Mouse (Mus musculus) embryonic facial prominence, embryonic 15.5 days (tissue): ENCODE data around the gene A930004D18Rik. TPM values are rescaled to one million over a fixed set of nuclear protein-coding genes. Genes with fewer than 3 reads are reported as not detected.
A peak's percentile ranks its signal among the peaks of the same experiment; 100 is the strongest.

Experiments used
- ATAC-seq: fragments of 200-750 bp; cut with Nextera tagmentation; 2 replicates; pipeline ENCODE4 v1.8.0; 2017; ENCODE audit warnings: low read depth, moderate TSS enrichment; ENCODE audit not compliant: insufficient number of reproducible peaks, low FRiP score, low TSS enrichment
- H3K27ac ChIP-seq: fragments of 300-500 bp; sonication (generic); replicated peaks from 2 replicates; pipeline ENCODE4 v1.5.1; 2015; ENCODE audit warnings: mild to moderate bottlenecking, inconsistent platforms
- H3K27me3 ChIP-seq: fragments of 300-500 bp; sonication (generic); 2 replicates; pipeline ENCODE4 v1.6.1; 2015; ENCODE audit warnings: inconsistent platforms
- H3K36me3 ChIP-seq: fragments of 300-500 bp; sonication (generic); 2 replicates; pipeline ENCODE4 v1.6.1; 2015; ENCODE audit warnings: mild to moderate bottlenecking, inconsistent platforms
- H3K4me1 ChIP-seq: fragments of 300-500 bp; sonication (generic); 2 replicates; pipeline ENCODE4 v1.6.1; 2015; ENCODE audit warnings: inconsistent platforms
- H3K4me2 ChIP-seq: fragments of 300-500 bp; sonication (generic); replicated peaks from 2 replicates; pipeline ENCODE4 v1.6.1; 2015; ENCODE audit warnings: mild to moderate bottlenecking, inconsistent platforms
- H3K4me3 ChIP-seq: fragments of 300-500 bp; sonication (generic); replicated peaks from 2 replicates; pipeline ENCODE4 v1.5.1; 2015; ENCODE audit warnings: mild to moderate bottlenecking, inconsistent platforms
- H3K9ac ChIP-seq: fragments of 300-500 bp; sonication (generic); 2 replicates; pipeline ENCODE4 v1.6.1; 2015; ENCODE audit warnings: inconsistent platforms
- H3K9me3 ChIP-seq: fragments of 300-500 bp; sonication (generic); replicated peaks from 2 replicates; pipeline ENCODE4 v1.6.1; 2016; ENCODE audit warnings: inconsistent platforms
- WGBS: fragments of 180-500 bp; shearing (Covaris S2); methylation state at CpG from one replicate; pipeline ENCODE4 v1.1.7; 2015; 5-methylcytosine and 5-hydroxymethylcytosine counted together
- polyA plus RNA-seq: library from polyadenylated mRNA; unstranded; fragments of >200 nt; fragmentation: Nextera tagmentation; extraction: Ambion mirVana; gene quantifications from 2 replicates; pipeline ENCODE4 v1.2.1, GENCODE M21; 2015

Gene A930004D18Rik
- polyA plus RNA-seq, 1 experiment from 2014 or later: 13.7 TPM

DNA sequence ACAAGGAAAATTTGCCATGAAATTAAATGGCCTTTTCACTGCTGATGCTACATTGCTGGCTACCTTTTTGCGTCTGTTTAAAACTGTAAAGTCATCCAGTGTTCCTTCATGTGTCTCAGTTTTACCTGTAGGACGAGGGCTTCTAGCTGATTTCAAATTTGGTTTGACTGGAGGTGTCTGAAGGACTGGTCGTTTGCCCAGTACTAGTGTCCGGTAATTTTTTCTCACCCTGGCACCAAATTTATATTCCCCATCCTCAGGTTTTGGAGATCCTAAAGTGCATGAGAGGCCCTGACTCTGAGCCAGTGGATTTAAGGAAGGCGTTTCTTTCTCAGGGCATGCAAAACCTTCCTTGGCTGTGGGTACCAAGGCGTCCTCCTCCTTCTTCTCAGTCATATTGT lies 8.2 kb upstream of the A930004D18Rik start:
- no peaks in the 10 kb centered on the region for H3K36me3 ChIP-seq
- peaks cover 52% of the 10 kb centered on the region for H3K4me1 ChIP-seq
- ATAC-seq: no peak
- peak overlapping the region; percentile 79 for H3K4me3 ChIP-seq
- peak overlapping the region; percentile 73 for H3K4me2 ChIP-seq
- H3K27me3 ChIP-seq: no peaks in the 10 kb centered on the region
- H3K9ac ChIP-seq: peak overlapping the region; percentile 96
- WGBS: 6% methylated on average over 6 of the region's 6 CpGs
- H3K9me3 ChIP-seq: no peaks in the 10 kb centered on the region
- peak overlapping the region; percentile 99 for H3K27ac ChIP-seq

DNA sequence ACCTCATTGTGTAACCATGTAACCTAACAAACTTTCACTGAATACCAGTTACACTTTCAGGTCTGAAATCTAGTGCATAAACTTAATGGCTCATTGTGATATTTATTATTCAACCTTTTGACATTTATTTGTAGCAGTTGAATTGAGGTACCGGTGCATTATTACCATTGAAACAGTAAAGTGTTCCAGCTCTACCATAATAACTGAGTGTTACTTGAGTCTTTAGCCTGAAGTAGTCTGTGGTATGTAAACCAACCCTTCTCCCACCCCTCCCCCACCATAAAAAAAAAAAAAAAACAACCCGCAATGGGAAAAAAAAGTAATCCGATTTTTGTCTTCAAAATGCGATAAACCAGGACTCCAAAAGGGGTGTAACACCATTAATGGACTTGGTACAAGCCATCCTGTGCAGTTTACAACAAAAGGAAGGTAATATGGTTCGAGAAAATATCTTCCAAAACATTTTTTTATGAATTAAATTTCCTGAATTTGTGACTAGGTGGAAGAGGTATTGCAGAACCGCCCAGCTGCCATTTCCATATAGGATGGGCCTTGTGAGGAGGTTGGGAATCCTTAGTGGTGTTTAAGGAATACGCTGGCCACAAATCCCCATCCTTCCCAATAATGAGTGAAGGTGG lies 7.7 kb upstream of the A930004D18Rik start:
- H3K27ac ChIP-seq: peak overlapping the region; percentile 99
- WGBS: 5% methylated on average over 7 of the region's 7 CpGs
- H3K36me3 ChIP-seq: no peaks in the 10 kb centered on the region
- H3K4me1 ChIP-seq: peaks cover 55% of the 10 kb centered on the region
- H3K4me3 ChIP-seq: peak overlapping the region; percentile 79
- ATAC-seq: no peak
- H3K9me3 ChIP-seq: no peaks in the 10 kb centered on the region
- peak overlapping the region; percentile 73 for H3K4me2 ChIP-seq
- H3K27me3 ChIP-seq: no peaks in the 10 kb centered on the region
- peak overlapping the region; percentile 96 for H3K9ac ChIP-seq

DNA sequence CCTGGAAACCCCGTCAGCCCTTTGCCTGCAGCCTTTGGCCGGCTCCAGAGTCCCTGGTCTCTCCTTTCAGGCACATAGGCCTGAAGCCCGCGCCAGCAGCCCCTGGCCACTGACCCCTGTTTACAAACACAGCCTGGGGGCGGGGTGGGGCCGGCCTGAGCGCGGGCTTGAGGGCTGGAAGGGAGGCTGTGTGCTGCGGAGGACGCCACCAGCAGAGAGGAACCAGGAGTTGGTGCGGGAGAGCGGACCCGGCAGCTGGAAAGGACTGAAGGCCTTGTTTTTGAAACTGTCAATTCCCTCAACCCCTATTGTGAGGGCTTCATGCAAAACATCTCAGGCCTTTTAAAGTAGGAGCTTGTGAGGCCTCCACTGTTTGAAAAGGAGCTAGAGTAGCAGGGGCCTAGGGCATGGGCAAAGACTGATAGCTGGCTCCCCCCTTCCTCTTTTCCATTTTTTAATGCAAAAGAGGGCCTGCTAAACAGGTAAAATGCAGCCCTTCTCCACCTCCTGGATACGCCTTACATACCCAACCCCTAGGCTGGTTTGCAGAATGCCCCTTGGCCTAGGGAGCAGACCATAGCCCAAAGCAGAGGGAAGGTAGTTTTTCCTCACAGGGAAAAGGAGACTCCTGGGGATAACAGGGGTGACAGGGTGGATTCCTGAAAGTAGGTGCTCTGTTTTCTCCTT lies 3.8 kb upstream of the A930004D18Rik start:
- Histone ChIP-seq H3K4me3 (no peak overlapping the region), H3K9ac (no peak overlapping the region), H3K4me1 (peaks cover 58% of the 10 kb centered on the region), H3K36me3 (no peaks in the 10 kb centered on the region), H3K27ac (no peak overlapping the region), H3K9me3 (no peaks in the 10 kb centered on the region), H3K4me2 (peak overlapping the region; percentile 49), H3K27me3 (no peaks in the 10 kb centered on the region)
- peak; percentile 67; the same call in 1 of the 2 replicates for ATAC-seq
- 26% methylated on average over 14 of the region's 14 CpGs for WGBS

DNA sequence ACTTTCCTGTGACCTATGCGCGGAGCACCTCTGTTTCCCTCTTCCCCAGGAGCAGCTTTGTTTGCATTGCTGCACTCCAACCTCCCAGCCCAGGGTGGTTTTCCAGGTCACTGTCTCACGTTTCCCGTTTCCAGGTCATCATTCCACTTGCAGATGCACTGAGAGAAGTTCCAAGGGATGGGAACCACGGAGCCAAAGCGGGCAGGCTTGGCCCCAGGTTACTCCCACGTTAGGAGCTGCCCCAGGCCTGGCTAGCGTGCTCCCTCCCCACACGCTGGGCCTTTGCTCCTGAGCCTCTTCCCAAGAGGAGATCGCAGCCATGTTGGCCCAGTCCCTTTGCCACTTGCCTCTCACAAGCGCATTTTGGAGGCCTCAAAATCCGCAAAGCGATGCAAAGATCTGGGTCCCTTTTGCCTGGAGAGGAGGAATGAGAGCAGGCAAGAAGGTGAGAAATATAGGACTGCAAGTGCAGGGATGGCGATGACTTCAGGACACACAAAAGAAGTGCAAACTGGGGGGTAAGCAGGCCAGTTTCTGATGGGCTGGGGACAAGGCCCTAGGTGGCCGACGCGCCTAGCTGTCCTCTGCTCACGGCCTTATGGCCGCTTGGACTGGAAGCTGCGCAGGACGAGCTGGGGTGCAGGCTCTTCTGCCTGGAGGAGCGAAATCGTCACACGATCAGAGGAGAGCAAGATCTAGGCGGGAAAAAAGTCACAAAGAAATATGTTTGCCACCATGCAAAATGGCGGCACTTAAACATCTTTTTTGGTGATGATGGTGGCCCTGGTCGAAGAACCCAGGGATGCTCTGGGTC lies 3.0 kb upstream of the A930004D18Rik start:
- H3K9ac ChIP-seq: 0 out of 2 replicates have a peak overlapping the region, but pooled peaks have one; percentile 23
- ATAC-seq: no peak
- H3K4me1 ChIP-seq: peaks cover 50% of the 10 kb centered on the region
- WGBS: 41% methylated on average over 27 of the region's 27 CpGs
- no peak overlapping the region for H3K4me3 ChIP-seq
- H3K27ac ChIP-seq: no peak overlapping the region
- H3K27me3 ChIP-seq: no peaks in the 10 kb centered on the region
- H3K9me3 ChIP-seq: no peaks in the 10 kb centered on the region
- peak overlapping the region; percentile 49 for H3K4me2 ChIP-seq
- H3K36me3 ChIP-seq: no peaks in the 10 kb centered on the region

DNA sequence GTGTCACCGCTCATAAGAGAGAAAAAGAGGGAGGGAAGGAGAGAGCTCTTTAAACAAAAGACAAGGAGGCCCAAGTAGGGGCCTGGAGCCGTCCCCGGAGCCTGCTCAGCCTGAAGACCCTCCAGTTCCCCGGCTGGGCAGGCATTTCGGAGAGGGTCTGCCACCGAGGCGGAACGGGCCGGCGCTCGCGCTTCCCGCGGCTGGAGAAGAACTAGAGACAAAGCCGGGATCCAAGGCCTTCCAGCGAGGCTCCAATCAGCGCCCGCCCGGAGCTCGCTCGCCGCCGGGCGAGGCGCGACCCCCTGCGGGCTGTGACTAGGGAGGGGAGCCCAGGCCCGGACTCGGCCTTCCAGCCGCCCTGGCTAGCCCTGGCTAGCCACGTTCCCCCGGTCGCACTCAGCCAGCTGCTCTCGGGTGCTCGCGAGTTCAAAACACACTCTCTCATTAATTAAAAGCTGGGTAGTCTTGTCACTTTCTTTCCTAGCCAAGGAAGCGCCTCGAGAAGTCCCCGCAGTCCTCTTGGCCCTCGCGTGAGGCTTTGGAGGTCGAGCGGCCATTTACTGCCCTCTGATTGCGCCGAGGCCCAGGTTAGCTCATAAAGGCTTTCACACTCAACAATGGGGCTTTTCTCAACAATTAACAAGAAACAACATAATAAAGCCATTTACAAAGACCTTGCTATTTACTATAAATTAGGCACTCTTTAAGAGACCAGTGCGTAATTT lies 2.2 kb upstream of the A930004D18Rik start:
- Histone ChIP-seq H3K9me3 (no peaks in the 10 kb centered on the region), H3K27me3 (no peaks in the 10 kb centered on the region), H3K4me3 (peak overlapping the region; percentile 30), H3K9ac (peak overlapping the region; percentile 23; the same call in 1 of the 2 replicates), H3K4me1 (peaks cover 48% of the 10 kb centered on the region), H3K36me3 (no peaks in the 10 kb centered on the region), H3K4me2 (peak overlapping the region; percentile 49), H3K27ac (no peak overlapping the region)
- WGBS: 12% methylated on average over 46 of the region's 46 CpGs
- ATAC-seq: peak; percentile 20; the same call in 1 of the 2 replicates

DNA sequence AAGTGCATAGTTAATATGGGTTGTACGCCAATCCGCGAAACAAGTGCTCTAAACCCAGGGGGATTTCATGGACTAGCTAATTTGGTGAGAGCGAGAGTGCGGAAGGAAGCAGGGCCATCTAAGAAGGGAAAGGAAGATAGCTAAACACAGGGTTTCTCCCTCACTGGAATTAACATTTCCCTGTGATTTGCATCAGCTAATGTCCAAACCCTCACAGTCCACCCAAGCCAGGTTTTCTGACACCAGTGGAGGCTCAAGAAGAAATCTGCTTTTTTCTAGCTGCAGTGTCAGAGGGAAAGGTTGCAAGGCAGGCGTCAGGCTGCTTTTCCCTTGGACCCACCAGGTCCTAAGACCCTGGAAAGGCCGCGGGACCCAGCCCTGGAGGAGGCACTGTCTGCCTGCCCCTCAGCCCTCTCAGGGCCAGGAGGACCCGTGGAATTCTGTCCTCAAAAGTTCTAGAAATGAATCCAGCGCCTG lies 1.4 kb upstream of the A930004D18Rik start:
- H3K27me3 ChIP-seq: no peaks in the 10 kb centered on the region
- WGBS: 65% methylated on average over 10 of the region's 10 CpGs
- no peak overlapping the region for H3K4me2 ChIP-seq
- no peaks in the 10 kb centered on the region for H3K36me3 ChIP-seq
- H3K27ac ChIP-seq: no peak overlapping the region
- H3K9me3 ChIP-seq: no peaks in the 10 kb centered on the region
- no peak overlapping the region for H3K9ac ChIP-seq
- no peak overlapping the region for H3K4me3 ChIP-seq
- ATAC-seq: no peak
- H3K4me1 ChIP-seq: peaks cover 48% of the 10 kb centered on the region

DNA sequence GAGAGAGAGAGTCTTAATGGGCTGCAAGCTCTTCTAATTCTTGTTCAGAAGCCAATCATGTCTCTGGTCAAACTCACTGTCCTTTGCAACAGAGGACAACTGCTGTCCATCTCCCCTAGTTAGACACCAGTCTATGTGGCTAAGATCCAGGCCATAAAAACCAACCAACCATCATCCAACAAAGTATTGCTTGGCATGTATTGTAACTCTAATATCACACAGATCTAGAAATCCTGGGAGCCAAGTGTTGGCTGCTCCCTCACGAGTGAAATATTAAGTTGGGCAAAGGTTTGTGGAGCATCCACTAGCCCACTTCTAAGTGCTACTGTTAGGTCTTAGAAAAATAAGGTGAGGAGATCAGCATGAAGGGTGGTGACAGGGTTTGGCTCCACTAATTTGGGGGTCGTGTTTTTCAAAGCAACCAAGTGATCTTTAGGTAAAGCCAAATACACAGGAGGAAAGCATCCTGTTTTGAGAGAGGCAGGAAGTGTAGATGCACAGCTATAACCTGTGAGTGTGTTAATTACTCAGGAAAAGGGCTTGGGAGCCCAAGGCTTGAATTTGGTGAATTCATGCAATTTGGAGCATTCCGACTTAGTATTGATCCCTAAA lies 710 bp upstream of the A930004D18Rik start:
- no peak overlapping the region for H3K27ac ChIP-seq
- WGBS: 55% methylated on average over 3 of the region's 3 CpGs

DNA sequence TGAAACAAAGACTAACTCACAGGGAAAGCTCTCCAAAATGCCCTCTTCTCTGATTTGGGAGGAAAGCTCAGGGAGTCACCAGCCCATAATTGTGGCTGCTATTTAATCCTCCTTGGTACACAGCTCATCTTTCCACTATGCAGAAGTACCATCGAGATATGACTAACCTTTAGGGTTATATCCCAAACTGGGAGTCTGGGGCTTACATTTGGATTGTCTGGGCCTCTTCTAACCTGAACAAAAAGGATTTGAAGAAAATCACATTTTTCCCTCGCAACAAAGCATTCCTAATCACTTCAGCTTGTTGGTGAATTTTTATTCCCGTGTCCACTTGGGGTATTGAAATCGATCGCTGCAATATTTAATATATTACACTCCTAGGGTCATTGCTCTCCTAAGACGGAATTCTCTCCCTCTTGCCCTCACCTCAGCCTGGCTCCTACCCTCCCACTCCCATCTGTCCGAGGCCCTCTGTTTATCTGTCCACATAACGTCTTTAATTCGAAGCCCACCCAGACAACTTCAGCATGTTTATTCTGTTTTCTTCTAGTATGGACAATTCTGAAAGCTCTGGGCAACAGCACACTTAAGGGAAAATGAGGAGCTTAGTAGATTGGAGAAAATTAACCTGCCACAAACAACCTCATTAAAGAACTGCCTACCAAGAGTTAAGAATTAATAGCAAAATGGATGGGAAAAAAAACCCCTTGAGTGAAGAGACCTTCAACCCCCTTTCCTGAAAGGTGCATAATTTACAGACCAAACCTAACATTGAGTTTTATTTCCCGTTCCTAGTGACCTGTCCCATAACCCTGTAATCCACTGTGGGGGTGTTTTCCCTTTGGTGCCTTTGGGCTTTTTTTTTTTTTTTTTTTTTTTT lies 2.9 kb downstream of the A930004D18Rik start:
- no peak for ATAC-seq

More for the DNA sequence above, 710 bp upstream of the A930004D18Rik start:
- Histone ChIP-seq H3K4me2 (no peak overlapping the region), H3K9ac (no peak overlapping the region), H3K27me3 (no peaks in the 10 kb centered on the region), H3K36me3 (no peaks in the 10 kb centered on the region), H3K9me3 (no peaks in the 10 kb centered on the region), H3K4me1 (peaks cover 45% of the 10 kb centered on the region), H3K4me3 (no peak overlapping the region)
- ATAC-seq: no peak

DNA sequence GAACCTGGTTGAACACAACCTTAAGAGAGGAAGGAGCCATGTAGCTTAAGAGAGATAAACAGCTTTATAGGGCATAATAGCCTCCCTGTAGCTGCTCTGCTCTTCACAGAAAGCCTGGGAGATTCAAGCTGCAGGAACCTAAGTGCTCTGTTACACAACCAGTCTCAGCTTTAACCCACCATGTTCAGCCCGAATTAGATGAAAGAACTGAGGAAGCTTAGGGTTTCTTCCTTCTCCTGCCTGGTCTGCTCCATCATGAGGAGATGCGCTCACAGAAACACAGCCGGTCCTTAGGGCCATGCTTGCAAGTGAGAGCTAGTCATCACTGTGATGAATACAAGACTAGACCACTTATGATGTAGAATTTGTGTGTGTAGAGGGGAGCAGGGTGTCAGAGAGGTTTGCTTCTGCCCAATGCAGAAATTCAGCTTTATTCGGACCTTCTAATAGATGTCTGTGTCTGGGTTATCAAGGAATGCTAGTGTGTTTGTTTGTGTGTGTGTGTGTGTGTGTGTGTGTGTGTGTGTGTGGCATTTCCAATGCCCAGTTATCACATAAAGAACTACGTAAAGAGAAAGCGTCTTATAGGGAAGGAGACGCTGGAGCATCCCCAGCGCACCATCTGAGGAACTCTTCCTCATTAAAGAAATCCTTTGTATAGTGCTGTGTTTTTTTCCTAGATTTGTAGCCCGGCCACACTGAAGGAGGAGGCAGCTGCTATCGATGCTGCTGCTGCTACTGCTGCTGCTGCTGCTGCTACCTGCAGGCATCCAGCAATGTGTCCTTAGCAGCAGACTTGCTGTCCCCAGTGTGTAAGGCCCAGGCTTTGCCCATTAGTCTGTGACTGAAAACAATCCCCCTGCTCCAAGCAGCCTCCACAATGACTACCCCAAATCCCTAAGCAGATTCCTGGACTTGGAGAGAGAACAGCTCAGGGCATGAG lies 4.1 kb downstream of the A930004D18Rik start:
- no peaks in the 10 kb centered on the region for H3K27me3 ChIP-seq
- H3K9me3 ChIP-seq: no peaks in the 10 kb centered on the region
- H3K27ac ChIP-seq: no peak overlapping the region
- H3K4me2 ChIP-seq: no peak overlapping the region
- H3K36me3 ChIP-seq: no peaks in the 10 kb centered on the region
- peaks cover 18% of the 10 kb centered on the region for H3K4me1 ChIP-seq
- ATAC-seq: no peak
- WGBS: 59% methylated on average over 10 of the region's 10 CpGs
- no peak overlapping the region for H3K9ac ChIP-seq
- H3K4me3 ChIP-seq: no peak overlapping the region

More for the DNA sequence above, 2.9 kb downstream of the A930004D18Rik start:
- Histone ChIP-seq H3K27me3 (no peaks in the 10 kb centered on the region), H3K4me1 (peaks cover 29% of the 10 kb centered on the region), H3K27ac (no peak overlapping the region), H3K4me3 (no peak overlapping the region), H3K4me2 (no peak overlapping the region), H3K9me3 (no peaks in the 10 kb centered on the region), H3K36me3 (no peaks in the 10 kb centered on the region), H3K9ac (no peak overlapping the region)
- 77% methylated on average over 10 of the region's 10 CpGs for WGBS
